Mouse (Mus musculus) embryonic facial prominence, embryonic 10.5 days (tissue): Measurements from ENCODE around the gene Tuba4a. TPM values are rescaled to one million over a fixed set of nuclear protein-coding genes. Genes with fewer than 3 reads are reported as not detected.
A peak's percentile ranks its signal among the peaks of the same experiment; 100 is the strongest.
"Not testable (repeated sequence)": the region's sequence is repeated elsewhere in the genome, so short reads cannot be mapped to it uniquely, and the experiment has no call there.

Experiments
- DNase-seq: peaks from one replicate; pipeline ENCODE4 v3.0.0-alpha.2; 2017; ENCODE audit warnings: low spot score
- H3K27ac ChIP-seq: fragments of 300-500 bp; sonication (generic); replicated peaks from 2 replicates; pipeline ENCODE4 v1.5.1; 2016; ENCODE audit warnings: mild to moderate bottlenecking
- H3K27me3 ChIP-seq: fragments of 300-500 bp; sonication (generic); replicated peaks from 2 replicates; pipeline ENCODE4 v1.6.1; 2016; ENCODE audit warnings: low read depth, mild to moderate bottlenecking; ENCODE audit not compliant: poor library complexity, severe bottlenecking
- H3K36me3 ChIP-seq: fragments of 300-500 bp; sonication (generic); replicated peaks from 2 replicates; pipeline ENCODE4 v1.6.1; 2016; ENCODE audit warnings: mild to moderate bottlenecking, moderate library complexity
- H3K4me1 ChIP-seq: fragments of 300-500 bp; sonication (generic); 2 replicates; pipeline ENCODE4 v1.6.1; 2016
- H3K4me3 ChIP-seq: fragments of 300-500 bp; sonication (generic); 2 replicates; pipeline ENCODE4 v1.5.1; 2016; ENCODE audit warnings: mild to moderate bottlenecking, moderate library complexity
- H3K9me3 ChIP-seq: fragments of 300-500 bp; sonication (generic); 2 replicates; pipeline ENCODE4 v1.6.1; 2016; ENCODE audit warnings: mild to moderate bottlenecking
- WGBS: fragments of 180-500 bp; shearing (Covaris S2); methylation state at CpG from one replicate; pipeline ENCODE4 v1.1.7; 2016; 5-methylcytosine and 5-hydroxymethylcytosine counted together
- polyA plus RNA-seq: library from polyadenylated mRNA; unstranded; fragments of >200 nt; fragmentation: Nextera tagmentation; extraction: Ambion mirVana; gene quantifications from 2 replicates; pipeline ENCODE4 v1.2.1, GENCODE M21; 2016

The Tuba4a gene
- polyA plus RNA-seq, 1 experiment from 2014 or later = 16.3 TPM

DNA sequence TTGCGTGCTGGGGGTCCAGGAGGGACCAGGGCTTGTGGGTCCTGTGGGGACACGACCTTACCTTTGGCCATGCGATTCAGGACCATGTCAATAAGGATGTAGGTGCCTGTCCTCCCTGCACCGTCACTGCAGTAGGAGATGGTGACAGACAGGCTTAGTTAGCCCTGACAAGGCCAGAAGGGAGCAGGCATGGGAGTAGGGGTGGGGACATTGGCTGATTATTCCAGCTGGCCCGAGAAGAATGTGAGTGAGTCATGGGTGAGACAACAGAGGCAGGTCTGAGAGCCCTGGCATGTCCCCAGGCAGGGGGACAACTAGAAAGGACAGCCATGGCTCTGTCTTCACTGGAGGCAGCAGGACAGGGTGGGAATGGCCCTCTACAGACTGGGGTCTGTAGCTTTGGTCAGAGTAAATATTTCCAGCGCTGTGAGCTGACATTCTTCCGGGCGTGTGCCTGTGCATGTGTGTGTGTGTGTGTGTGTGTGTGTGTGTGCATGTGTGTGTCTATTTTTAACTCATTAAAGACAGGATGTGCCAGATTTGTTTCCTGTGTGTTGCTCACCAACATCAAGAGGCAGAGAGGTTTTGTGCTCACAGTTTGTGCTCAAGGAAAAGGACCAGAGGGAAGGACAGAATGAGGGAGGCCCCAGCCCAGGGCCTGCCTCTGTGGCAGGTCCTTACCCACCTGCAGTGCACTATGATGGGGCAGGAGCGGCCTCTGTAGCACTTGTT, 28.5 kb upstream of the Tuba4a start:
- H3K4me1 ChIP-seq = peaks cover 35% of the 10 kb centered on the region
- H3K27me3 ChIP-seq = peaks cover 17% of the 10 kb centered on the region
- H3K27ac ChIP-seq = no peak overlapping the region; the same call in 1 of the 2 replicates
- no peak for DNase-seq
- 53% methylated on average over 9 of the region's 9 CpGs for WGBS
- H3K4me3 ChIP-seq = no peak overlapping the region
- no peaks in the 10 kb centered on the region for H3K9me3 ChIP-seq
- peaks cover 14% of the 10 kb centered on the region for H3K36me3 ChIP-seq

DNA sequence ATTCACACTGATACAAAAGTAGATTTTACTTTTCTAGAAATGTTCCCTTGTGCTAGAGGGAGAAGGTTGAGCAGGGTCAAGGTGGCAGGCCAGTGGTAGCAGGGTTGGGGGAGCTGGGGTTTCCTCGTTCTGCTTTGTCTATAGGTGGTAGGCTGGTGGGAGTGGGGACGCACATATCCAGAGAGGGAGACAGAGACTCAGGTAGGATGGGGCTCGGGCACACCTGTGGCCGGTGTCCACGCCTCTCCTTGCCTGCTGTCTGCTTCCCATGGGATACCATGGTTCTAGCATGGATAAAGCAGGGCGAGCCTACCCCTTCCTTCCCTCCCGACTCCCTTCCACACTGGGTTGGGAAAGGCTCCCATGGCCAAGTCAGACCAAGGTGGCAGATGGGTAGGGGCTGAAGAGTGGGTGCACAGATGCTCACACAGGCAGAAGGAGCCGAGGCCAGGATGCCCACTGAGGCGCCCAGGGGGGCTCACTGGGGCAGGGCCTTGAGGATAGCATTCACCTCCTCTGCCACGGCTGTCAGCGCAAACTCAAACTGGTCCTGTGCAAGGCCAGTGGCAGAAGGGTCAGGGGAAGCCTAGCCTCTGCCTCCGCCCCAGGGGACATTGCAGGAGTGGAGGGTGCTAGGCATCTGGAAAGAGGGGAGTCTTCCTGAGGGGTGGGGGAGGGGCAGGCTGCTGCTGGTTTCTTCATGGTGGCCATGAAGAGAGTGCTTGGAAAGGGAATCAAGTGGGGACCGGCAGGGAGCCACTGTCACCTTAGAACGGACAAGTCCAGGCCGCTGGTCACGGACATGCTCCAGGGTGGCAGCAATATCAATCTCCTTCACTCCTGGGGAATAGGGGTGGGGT, 27.6 kb upstream of the Tuba4a start:
- WGBS = 79% methylated on average over 16 of the region's 16 CpGs
- peaks cover 19% of the 10 kb centered on the region for H3K36me3 ChIP-seq
- H3K9me3 ChIP-seq = no peaks in the 10 kb centered on the region
- H3K27me3 ChIP-seq = peaks cover 8% of the 10 kb centered on the region
- no peak for DNase-seq
- H3K4me1 ChIP-seq = peaks cover 35% of the 10 kb centered on the region
- H3K4me3 ChIP-seq = no peak overlapping the region
- peak overlapping the region; percentile 44; the same call in 1 of the 2 replicates for H3K27ac ChIP-seq

- no peak overlapping the region for H3K27ac ChIP-seq
- WGBS = 19% methylated on average over 4 of the region's 4 CpGs
- peak; percentile 36 for DNase-seq
- no peaks in the 10 kb centered on the region for H3K9me3 ChIP-seq
- H3K36me3 ChIP-seq = peaks cover 31% of the 10 kb centered on the region
- H3K27me3 ChIP-seq = no peaks in the 10 kb centered on the region
- H3K4me1 ChIP-seq = peaks cover 21% of the 10 kb centered on the region
- no peak overlapping the region for H3K4me3 ChIP-seq
These were observed 25.2 kb upstream of the Tuba4a start for GRCm38 (mm10) chr1:75244836-75245235.

GRCm38 (mm10) chr1:75244175-75244826, 24.6 kb upstream of the Tuba4a start:
- no peaks in the 10 kb centered on the region for H3K9me3 ChIP-seq
- H3K4me3 ChIP-seq = no peak overlapping the region
- peaks cover 21% of the 10 kb centered on the region for H3K4me1 ChIP-seq
- DNase-seq = no peak
- no peak overlapping the region for H3K27ac ChIP-seq
- H3K27me3 ChIP-seq = no peaks in the 10 kb centered on the region
- 86% methylated on average over 12 of the region's 12 CpGs for WGBS
- H3K36me3 ChIP-seq = peaks cover 37% of the 10 kb centered on the region

DNA sequence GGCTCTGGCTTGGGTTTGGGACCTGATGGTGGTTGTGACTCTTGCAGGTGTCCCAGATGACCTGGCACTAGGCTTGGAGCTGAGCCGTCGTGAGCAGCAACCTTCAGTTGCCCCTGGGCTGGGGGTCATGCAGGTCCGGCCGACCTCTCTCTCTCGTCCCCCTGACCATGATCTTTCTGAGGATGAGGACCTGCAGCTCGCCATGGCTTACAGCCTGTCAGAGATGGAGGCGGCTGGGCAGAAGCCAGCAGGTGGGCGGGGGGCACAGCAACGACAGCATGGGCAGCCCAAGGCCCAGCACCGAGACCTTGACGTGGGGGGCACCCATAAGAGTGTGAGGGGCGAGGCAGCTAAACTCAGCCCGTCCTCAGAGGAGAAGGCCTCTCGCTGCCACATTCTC, 23.7 kb upstream of the Tuba4a start:
- H3K36me3 ChIP-seq = peaks cover 37% of the 10 kb centered on the region
- 91% methylated on average over 14 of the region's 14 CpGs for WGBS

DNA sequence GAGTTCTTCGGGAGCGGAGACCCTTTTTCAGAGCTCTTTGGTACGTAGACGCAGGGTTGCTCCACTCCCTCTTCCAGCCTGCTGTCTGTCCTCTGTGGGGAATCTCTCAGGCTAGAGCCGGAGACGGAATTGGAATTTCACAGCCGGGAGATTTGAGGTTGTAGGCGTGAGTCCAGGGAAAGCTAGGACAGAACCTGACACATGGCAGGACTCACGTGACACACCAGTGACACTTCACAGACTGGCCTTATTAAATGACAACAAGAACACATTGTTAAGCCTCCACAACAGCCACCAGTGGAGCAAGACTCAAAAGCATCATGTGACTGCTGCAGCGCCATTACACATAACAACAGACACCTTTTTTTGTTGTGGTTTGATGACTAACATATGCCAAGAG, 19.9 kb upstream of the Tuba4a start:
- DNase-seq = no peak
- H3K27ac ChIP-seq = no peak overlapping the region
- peaks cover 7% of the 10 kb centered on the region; the same call in 1 of the 2 replicates for H3K27me3 ChIP-seq
- H3K4me1 ChIP-seq = peaks cover 20% of the 10 kb centered on the region
- H3K36me3 ChIP-seq = peaks cover 37% of the 10 kb centered on the region
- H3K4me3 ChIP-seq = no peak overlapping the region
- H3K9me3 ChIP-seq = no peaks in the 10 kb centered on the region
- WGBS = 86% methylated on average over 10 of the region's 10 CpGs

More for the DNA sequence above, 23.7 kb upstream of the Tuba4a start:
- no peaks in the 10 kb centered on the region for H3K9me3 ChIP-seq
- H3K4me1 ChIP-seq = peaks cover 18% of the 10 kb centered on the region
- DNase-seq = no peak
- H3K4me3 ChIP-seq = no peak overlapping the region
- H3K27me3 ChIP-seq = no peaks in the 10 kb centered on the region
- no peak overlapping the region for H3K27ac ChIP-seq

- Histone ChIP-seq H3K4me3 (peak within 1 kb of the TSS; percentile 73), H3K36me3 (peaks cover 16% of the 10 kb centered on the region), H3K4me1 (peaks cover 20% of the 10 kb centered on the region), H3K27me3 (peaks cover 12% of the 10 kb centered on the region; the same call in 1 of the 2 replicates), H3K9me3 (no peaks in the 10 kb centered on the region), H3K27ac (peak within 1 kb of the TSS; percentile 87)
- WGBS = under 1% methylated on average over 64 of the region's 64 CpGs
- DNase-seq = peak; percentile 90
These were observed 16.7 kb upstream of the Tuba4a start, which contains the start of gene Dnajb2 for GRCm38 (mm10) chr1:75236117-75237050. Gene Dnajb2 (plus strand): TSS chr1:75236406.

GRCm38 (mm10) chr1:75234606-75235005, 14.9 kb upstream of the Tuba4a start:
- peaks cover 20% of the 10 kb centered on the region for H3K4me1 ChIP-seq
- peaks cover 12% of the 10 kb centered on the region; the same call in 1 of the 2 replicates for H3K27me3 ChIP-seq
- DNase-seq = peak; percentile 63
- WGBS = 3% methylated on average over 8 of the region's 8 CpGs
- peaks cover 3% of the 10 kb centered on the region for H3K36me3 ChIP-seq
- H3K27ac ChIP-seq = no peak overlapping the region
- no peaks in the 10 kb centered on the region for H3K9me3 ChIP-seq
- H3K4me3 ChIP-seq = no peak overlapping the region

DNA sequence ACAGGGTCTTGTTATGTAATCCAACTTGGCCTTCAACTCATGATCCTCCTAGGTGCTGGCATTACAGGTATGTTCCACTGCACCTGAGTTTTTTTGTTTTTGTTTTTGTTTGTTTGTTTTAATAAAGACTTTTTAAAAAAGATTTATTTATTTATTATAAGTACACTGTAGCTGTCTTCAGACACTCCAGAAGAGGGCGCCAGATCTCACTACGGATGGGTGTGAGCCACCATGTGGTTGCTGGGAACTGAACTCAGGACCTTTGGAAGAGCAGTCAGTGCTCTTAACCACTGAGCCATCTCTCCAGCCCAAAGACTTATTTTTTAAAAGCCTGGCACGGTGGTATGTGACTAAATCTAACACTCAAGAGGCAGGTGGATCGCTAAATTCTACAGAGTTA, 12.8 kb upstream of the Tuba4a start:
- Histone ChIP-seq H3K27me3 (peaks cover 12% of the 10 kb centered on the region; the same call in 1 of the 2 replicates), H3K4me1 (peaks cover 18% of the 10 kb centered on the region)
- not testable (repeated sequence) for H3K36me3 ChIP-seq, H3K27ac ChIP-seq, DNase-seq, H3K9me3 ChIP-seq, H3K4me3 ChIP-seq
- WGBS = 59% methylated on average over 4 of the region's 4 CpGs

DNA sequence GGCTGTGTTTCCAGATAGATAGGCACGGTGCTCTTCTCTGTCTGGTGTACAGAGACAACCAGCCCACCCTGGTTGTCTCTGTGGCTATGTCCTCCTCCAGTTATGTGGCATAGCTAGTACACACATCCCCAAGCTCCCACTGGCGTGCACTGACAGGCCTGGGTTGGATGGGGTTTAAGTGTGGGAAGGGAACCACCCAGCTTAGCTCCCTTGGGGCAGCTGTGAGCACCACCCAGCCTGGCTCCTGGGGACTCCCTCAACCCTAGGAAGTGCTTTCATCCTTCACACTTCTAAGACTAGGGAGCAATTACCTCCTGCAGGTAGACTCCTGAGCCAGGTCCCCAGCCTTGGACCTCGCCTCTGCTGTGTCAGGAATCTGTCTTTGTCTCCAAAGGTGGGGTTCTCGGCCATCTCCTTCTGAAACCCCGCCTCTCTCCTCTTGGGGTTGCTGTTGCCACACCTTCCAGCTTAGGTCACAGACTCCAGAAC, 12.0 kb upstream of the Tuba4a start, which contains the start of gene A630095N17Rik:
Gene A630095N17Rik, minus strand, starts transcription at position 439 of the 489 bp plus-strand sequence.
- H3K27ac ChIP-seq = no peak within 1 kb of the TSS
- peaks cover 12% of the 10 kb centered on the region for H3K27me3 ChIP-seq
- H3K4me1 ChIP-seq = peaks cover 11% of the 10 kb centered on the region
- H3K9me3 ChIP-seq = no peaks in the 10 kb centered on the region
- DNase-seq = no peak
- 69% methylated on average over 5 of the region's 5 CpGs for WGBS
- H3K36me3 ChIP-seq = no peaks in the 10 kb centered on the region
- no peak within 1 kb of the TSS for H3K4me3 ChIP-seq

- Histone ChIP-seq H3K4me1 (peaks cover 6% of the 10 kb centered on the region; the same call in 1 of the 2 replicates), H3K27ac (no peak overlapping the region), H3K9me3 (no peaks in the 10 kb centered on the region), H3K36me3 (no peaks in the 10 kb centered on the region), H3K27me3 (peaks cover 12% of the 10 kb centered on the region), H3K4me3 (no peak overlapping the region)
- no peak for DNase-seq
- WGBS = 80% methylated on average over 4 of the region's 4 CpGs
These were observed 11.6 kb upstream of the Tuba4a start for GRCm38 (mm10) chr1:75231224-75231623.
